Mouse (Mus musculus): ENCODE measurements around the gene Fam161b.

Gene Fam161b

GRCm38 (mm10) chr12:84361555-84362489 is at the start of gene Fam161b, which contains the start of gene Coq6:
Fam161b (minus strand) TSS chr12:84361833.
Coq6 (plus strand) TSS chr12:84361657.
- DNase-seq (ENCODE audit: low spot score), result peak; percentile 69

DNA sequence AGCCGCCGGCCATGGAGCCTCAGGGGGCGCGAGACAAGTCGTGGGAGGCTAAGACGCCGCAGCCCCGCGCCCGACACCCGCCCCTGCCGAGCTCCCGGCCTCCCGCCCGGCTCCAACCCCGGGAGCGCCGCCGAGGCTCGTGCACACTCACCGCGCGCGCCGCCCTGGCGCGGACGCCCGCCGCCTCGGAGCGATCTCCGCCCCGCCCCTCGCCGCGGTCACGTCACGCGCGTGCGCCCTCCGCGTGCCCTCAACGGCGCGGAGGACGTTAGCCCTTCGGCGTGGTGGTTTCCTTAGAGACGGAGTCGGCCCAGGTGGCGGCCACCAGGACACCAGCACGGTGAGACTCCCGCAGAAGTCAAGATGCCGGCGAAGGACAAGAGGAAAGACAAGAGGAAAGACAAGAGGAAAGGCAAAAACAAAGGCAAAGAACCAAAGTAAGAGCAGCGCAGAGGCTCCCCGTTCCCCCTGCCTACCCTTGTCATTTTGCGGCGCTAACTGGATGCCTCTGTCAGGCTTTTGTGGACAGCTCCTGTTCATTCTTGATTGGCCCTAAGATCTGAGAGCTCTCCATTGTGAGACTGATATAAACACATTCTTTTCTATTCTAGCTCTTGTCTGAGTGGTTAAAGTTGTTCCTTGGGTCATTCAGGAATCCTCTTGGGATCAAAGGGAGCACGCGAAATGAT is 47.3 kb upstream of the Fam161b start, which contains the start of the genes Entpd5 and Bbof1:
Entpd5 (minus strand) TSS at position 211 of the 689 bp plus-strand sequence.
Bbof1 (plus strand) TSS at position 253 of the 689 bp plus-strand sequence.
- peak; percentile 51 for DNase-seq (ENCODE audit: low spot score)

GRCm38 (mm10) chr12:84407874-84408818 is 46.5 kb upstream of the Fam161b start:
- DNase-seq (ENCODE audit: low spot score), result no peak

DNA sequence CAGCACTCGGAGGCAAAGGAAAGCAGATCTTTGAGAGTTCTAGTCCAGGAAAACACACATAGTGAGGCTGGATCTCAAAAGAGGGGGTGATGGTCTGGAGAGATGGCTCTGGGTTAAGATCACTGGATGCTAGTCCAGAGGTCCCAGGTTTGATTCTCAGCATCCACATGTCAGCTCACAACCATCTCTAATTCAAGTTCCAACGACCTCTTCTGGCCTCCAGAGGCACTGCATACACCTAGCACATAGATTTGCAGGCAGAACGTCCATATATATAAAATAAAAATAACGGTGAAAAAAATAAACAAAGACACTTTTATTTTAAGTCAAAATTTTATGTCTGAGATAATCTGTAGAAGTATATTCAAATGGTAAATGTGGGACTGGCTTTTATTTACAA is 45.6 kb upstream of the Fam161b start:
- DNase-seq (ENCODE audit: low spot score), result no peak

GRCm38 (mm10) chr12:84404541-84404940 is 42.9 kb upstream of the Fam161b start:
- DNase-seq (ENCODE audit: low spot score), result no peak

DNA sequence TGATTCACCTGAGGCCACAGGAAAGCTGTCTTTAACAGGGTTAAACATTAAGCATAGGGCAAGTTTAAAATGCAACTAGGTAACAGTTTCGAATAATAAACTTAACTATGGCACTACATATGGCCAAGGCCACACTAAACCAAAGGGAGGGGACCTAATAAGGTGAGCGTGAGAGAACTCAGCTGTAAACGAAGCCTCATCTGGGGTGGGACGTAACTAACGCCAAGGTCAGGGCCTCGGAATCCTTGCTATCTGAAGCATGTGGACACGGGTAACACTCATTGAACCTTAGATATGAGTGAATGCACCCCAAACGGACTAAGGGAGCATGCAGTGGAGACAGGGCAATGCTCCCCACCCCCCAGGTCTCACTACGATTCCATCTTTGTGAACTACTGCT is 41.3 kb upstream of the Fam161b start:
- no peak for DNase-seq (ENCODE audit: low spot score)

- no peak for DNase-seq (ENCODE audit: low spot score)
Observed at GRCm38 (mm10) chr12:84400653-84401052, 39.0 kb upstream of the Fam161b start.

DNA sequence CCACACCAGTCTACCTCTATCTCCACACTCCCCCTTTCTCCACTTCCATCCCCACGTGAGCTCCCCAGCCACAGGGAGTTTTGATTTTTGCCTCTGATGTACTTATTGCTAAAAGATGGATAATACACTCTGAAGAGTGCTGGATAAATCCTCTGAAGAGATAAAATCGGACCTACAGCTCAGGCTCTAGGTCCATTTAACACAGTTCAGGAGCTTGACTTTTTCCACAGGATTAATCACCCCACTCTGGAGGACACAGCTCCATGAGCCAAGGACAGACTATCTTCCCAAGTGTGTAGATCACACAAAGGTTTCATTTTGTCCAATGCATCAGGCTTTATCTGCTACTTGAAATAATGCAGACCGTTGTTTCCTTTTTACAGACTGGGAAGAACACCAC is 38.4 kb upstream of the Fam161b start:
- DNase-seq (ENCODE audit: low spot score), result no peak

DNA sequence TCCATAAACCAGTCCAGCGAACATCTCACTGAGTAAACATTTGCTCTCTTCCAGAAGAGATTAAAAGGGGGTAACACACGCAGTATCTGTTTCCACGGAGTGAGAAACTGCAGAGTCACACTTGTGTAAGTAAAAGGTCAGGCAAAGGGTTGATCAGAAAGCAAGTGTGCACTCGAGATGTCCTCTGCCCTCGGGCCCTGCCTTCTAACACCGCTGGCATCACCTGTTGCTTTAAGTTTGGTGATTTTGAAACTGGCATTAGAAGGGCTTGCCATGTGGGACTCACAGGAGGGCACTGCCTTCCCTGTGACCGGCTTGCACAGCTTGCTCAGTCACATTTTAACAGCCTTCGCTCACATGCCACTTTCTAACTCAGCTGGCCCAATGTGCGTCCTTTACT is 38.0 kb upstream of the Fam161b start:
- DNase-seq (ENCODE audit: low spot score), result no peak

DNA sequence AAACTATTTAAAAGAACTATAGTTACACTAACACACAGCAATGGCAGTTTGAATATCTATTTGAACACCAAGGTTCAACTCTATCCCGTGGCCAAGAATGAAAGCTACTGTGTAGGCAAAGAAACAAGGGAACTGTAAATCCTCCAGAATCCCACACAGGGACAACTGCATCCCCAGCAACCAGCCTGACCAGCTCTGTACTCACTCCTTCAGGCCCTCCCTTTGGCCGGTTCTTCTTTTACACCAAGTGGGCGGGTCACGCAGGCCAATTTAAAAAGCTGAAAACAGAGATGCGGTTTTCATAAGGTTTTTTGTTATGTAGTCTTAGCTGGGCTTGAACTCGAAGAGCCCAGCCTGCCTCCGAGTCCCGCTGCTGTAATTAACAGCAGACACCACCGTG is 37.5 kb upstream of the Fam161b start:
- no peak for DNase-seq (ENCODE audit: low spot score)

DNA sequence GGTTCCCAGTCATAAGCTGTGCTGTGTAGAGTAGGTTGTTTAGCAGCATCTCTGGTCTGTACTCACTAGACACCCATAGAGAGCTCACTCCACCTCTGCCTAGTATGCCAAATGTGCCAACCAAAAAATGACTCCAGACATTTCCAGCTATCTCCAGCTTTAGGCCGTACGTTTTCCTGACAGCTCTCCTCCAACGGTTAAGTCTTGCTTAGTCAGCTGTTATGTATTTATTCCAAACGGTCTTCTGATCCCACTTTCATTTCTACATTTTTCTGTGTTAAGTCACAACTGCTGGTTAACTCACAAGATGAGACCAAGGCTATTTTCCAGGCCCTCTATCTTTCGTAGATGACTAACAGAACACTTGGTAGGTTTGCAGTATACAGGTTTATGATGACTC is 37.0 kb upstream of the Fam161b start:
- DNase-seq (ENCODE audit: low spot score), result no peak

DNA sequence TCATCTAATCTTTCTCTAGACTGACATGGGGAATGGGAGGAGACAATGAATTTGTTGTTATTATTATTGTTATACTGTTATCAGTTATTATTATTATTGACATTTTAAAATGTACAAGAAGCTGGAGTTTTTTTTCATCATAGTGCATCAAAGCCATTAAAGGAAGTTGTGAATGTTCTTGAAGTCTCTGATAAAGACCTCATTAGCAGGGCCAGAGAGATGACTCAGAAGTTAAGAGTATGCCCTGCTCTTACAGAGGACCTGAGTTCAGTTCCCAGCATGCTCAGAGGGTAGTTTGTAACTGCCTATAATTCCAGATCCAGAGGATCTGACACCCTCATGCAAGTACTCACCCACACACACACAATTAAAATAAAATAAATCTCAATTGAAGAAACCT is 36.1 kb upstream of the Fam161b start:
- no peak for DNase-seq (ENCODE audit: low spot score)

GRCm38 (mm10) chr12:84396947-84397679 is 35.5 kb upstream of the Fam161b start:
- DNase-seq (ENCODE audit: low spot score), result no peak

DNA sequence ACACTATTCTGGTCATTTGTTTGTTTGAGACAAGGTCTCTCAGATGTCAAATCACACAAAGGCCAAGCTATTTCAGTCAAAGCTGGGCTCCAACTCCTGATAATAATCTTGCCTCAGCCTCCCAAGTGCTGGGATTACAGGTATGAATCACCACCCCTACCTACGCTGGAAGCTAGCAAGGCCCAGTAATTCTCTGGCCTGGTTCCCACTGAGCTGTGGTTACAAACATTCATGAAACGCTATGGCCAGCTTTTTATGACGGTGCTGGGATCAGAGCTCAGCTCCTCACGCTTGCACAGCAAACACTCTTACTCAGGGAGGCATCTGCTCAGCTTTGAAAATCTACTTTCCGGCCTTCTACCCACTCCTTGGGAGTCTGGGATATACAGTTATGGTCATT is 32.2 kb upstream of the Fam161b start:
- no peak for DNase-seq (ENCODE audit: low spot score)

DNA sequence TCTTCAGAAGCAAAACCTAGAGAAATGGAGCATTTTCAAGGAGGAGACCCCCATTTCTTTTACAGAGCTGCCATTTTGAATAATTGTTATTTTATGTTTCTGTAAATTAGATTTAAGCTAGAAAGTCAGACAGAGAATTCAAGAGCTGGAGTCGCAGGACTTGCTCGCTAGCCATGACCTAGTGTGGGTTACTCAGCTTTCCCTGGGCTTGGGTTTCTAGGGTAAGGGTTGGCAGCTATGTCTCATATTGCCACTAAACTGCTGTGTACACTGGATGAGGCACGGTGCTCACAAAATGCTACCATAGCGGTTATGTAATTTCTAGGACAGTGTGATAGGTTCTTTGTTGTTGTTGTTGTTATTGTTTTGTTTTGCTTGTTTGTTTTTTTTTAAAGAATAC is 31.0 kb upstream of the Fam161b start:
- DNase-seq (ENCODE audit: low spot score), result no peak

- DNase-seq (ENCODE audit: low spot score), result no peak
Observed at GRCm38 (mm10) chr12:84390336-84390735, 28.7 kb upstream of the Fam161b start.

GRCm38 (mm10) chr12:84388774-84389400 is 27.3 kb upstream of the Fam161b start:
- DNase-seq (ENCODE audit: low spot score), result no peak

- DNase-seq (ENCODE audit: low spot score), result no peak
Observed at GRCm38 (mm10) chr12:84388097-84388496, 26.5 kb upstream of the Fam161b start.

DNA sequence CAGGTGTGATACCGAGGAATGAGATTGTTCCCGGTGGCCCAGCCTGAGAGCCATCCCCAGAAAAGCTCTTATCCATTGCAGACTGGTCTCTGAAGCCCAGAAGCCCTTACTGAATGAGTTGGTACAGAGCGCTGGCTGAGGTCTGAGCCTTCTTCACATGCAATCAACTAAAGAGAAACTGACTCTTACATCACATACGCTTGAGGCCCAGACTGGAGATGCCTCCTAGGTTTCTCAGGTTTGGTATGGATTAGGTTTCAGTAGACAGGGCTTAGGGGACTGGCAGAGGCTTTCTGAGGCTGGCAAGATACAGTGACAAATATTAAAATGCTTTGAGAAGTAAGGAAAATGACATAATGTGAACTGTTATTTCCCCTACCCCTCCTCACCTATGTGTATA is 23.8 kb upstream of the Fam161b start:
- DNase-seq (ENCODE audit: low spot score), result no peak

DNA sequence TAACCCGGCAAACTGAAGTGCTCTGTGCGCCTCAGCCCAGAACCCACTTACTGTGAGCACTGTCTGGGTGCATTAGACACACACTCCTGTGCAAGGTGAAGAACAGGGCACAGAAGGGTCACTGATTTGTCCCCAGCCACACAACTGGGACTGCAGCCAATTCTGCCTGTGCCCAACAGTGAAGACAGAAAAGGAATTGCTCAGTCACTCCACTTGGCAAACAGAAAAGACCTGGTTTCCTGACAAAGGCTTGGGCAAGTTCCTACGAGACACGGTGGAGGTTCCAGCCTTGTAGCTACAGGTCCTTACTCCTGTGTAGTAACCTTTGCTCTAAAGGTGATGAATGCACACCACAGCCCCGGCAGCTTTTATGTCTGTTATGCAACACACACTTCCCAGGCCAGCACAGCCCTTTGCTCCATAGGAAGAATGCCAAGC is 23.0 kb upstream of the Fam161b start:
- DNase-seq (ENCODE audit: low spot score), result no peak

DNA sequence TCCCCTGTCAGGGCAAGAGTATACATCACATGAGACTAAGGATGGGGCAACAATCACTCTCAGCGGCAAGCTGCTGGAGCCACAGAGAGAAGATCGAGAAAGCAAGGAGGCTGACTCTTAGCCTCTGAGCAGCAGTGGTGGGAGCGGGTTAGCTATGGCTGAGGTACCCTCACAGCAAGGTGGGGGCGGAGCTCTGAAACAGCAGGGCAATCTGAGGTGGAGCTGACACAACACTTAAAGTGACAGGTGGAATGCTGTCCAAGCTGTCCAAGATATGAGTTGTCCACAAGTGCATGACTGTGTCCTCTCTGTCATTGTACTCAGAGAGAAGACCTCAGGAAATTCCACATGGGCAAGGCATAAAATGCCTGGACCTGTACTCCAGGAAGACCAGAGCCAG is 20.7 kb upstream of the Fam161b start:
- DNase-seq (ENCODE audit: low spot score), result no peak
